Mouse (Mus musculus): ENCODE data around the gene Taok1. TPM values are rescaled to one million over a fixed set of nuclear protein-coding genes. Genes with fewer than 3 reads are reported as not detected.
A peak's percentile ranks its signal among the peaks of the same experiment; 100 is the strongest.

Taok1 gene
- polyA plus RNA-seq, 1 experiment from 2014 or later, result 37.5 TPM

- WGBS, result 4% methylated on average over 6 of the region's 6 CpGs
- Histone ChIP-seq H3K4me1 (ENCODE audit: control insufficient read depth, insufficient read depth, low read length) (peaks cover 19% of the 10 kb centered on the region), H3K9ac (replicated peaks; ENCODE audit: low read length) (peak overlapping the region; percentile 99), H3K36me3 (ENCODE audit: control insufficient read depth, insufficient read depth, low read length) (no peaks in the 10 kb centered on the region), H3K27me3 (ENCODE audit: control insufficient read depth, insufficient read depth, low read length) (no peaks in the 10 kb centered on the region), H3K27ac (replicated peaks; ENCODE audit: low read depth, low read length) (peak overlapping the region; percentile 98), H3K9me3 (ENCODE audit: control insufficient read depth, low read length) (no peaks in the 10 kb centered on the region), H3K4me2 (ENCODE audit: low read length) (peak overlapping the region; percentile 79), H3K4me3 (replicated peaks; ENCODE audit: low read depth, low read length) (peak overlapping the region; percentile 98)
- DNase-seq, result peak; percentile 42
- ATAC-seq (ENCODE audit: low FRiP score, low TSS enrichment), result no peak
These were observed 1.2 kb downstream of the Taok1 start for GRCm38 (mm10) chr11:77606469-77606834.

GRCm38 (mm10) chr11:77597266-77597665, 10.3 kb downstream of the Taok1 start:
- Histone ChIP-seq H3K9me3 (ENCODE audit: control insufficient read depth, low read length) (no peaks in the 10 kb centered on the region), H3K9ac (replicated peaks; ENCODE audit: low read length) (no peak overlapping the region), H3K27ac (replicated peaks; ENCODE audit: low read depth, low read length) (no peak overlapping the region), H3K4me3 (replicated peaks; ENCODE audit: low read depth, low read length) (no peak overlapping the region), H3K4me2 (ENCODE audit: low read length) (no peak overlapping the region), H3K4me1 (ENCODE audit: control insufficient read depth, insufficient read depth, low read length) (no peaks in the 10 kb centered on the region), H3K36me3 (ENCODE audit: control insufficient read depth, insufficient read depth, low read length) (peaks cover 7% of the 10 kb centered on the region; the same call in 1 of the 2 replicates), H3K27me3 (ENCODE audit: control insufficient read depth, insufficient read depth, low read length) (no peaks in the 10 kb centered on the region)
- DNase-seq (no peak), ATAC-seq (ENCODE audit: low FRiP score, low TSS enrichment) (no peak)

- no peaks in the 10 kb centered on the region for H3K9me3 ChIP-seq (ENCODE audit: control insufficient read depth, low read length)
- no peaks in the 10 kb centered on the region for H3K27me3 ChIP-seq (ENCODE audit: control insufficient read depth, insufficient read depth, low read length)
- no peak overlapping the region for H3K4me2 ChIP-seq (ENCODE audit: low read length)
- no peaks in the 10 kb centered on the region for H3K36me3 ChIP-seq (ENCODE audit: control insufficient read depth, insufficient read depth, low read length)
- WGBS, result 94% methylated on average over 2 of the region's 2 CpGs
- H3K4me1 ChIP-seq (ENCODE audit: control insufficient read depth, insufficient read depth, low read length), result no peaks in the 10 kb centered on the region
- no peak for DNase-seq
- no peak for ATAC-seq (ENCODE audit: low FRiP score, low TSS enrichment)
- no peak overlapping the region for H3K4me3 ChIP-seq (replicated peaks; ENCODE audit: low read depth, low read length)
- H3K27ac ChIP-seq (replicated peaks; ENCODE audit: low read depth, low read length), result no peak overlapping the region
- H3K9ac ChIP-seq (replicated peaks; ENCODE audit: low read length), result no peak overlapping the region
These were observed 16.2 kb downstream of the Taok1 start for GRCm38 (mm10) chr11:77591388-77591787.

- no peak for ATAC-seq (ENCODE audit: low FRiP score, low TSS enrichment)
- H3K4me1 ChIP-seq (ENCODE audit: control insufficient read depth, insufficient read depth, low read length), result no peaks in the 10 kb centered on the region
- no peak overlapping the region for H3K4me2 ChIP-seq (ENCODE audit: low read length)
- no peaks in the 10 kb centered on the region for H3K9me3 ChIP-seq (ENCODE audit: control insufficient read depth, low read length)
- H3K27ac ChIP-seq (replicated peaks; ENCODE audit: low read depth, low read length), result no peak overlapping the region
- no peak for DNase-seq
- no peak overlapping the region for H3K9ac ChIP-seq (replicated peaks; ENCODE audit: low read length)
- WGBS, result 100% methylated on average over 2 of the region's 2 CpGs
- no peak overlapping the region for H3K4me3 ChIP-seq (replicated peaks; ENCODE audit: low read depth, low read length)
- H3K36me3 ChIP-seq (ENCODE audit: control insufficient read depth, insufficient read depth, low read length), result 0 out of 2 replicates have a peak, but pooled peaks cover 1% of the 10 kb centered on the region
- no peaks in the 10 kb centered on the region for H3K27me3 ChIP-seq (ENCODE audit: control insufficient read depth, insufficient read depth, low read length)
These were observed 16.8 kb downstream of the Taok1 start for GRCm38 (mm10) chr11:77590801-77591200.

- Histone ChIP-seq H3K27me3 (ENCODE audit: control insufficient read depth, insufficient read depth, low read length) (no peaks in the 10 kb centered on the region), H3K36me3 (ENCODE audit: control insufficient read depth, insufficient read depth, low read length) (peaks cover 44% of the 10 kb centered on the region), H3K27ac (replicated peaks; ENCODE audit: low read depth, low read length) (no peak overlapping the region), H3K4me1 (ENCODE audit: control insufficient read depth, insufficient read depth, low read length) (no peaks in the 10 kb centered on the region), H3K4me2 (ENCODE audit: low read length) (no peak overlapping the region), H3K9ac (replicated peaks; ENCODE audit: low read length) (no peak overlapping the region), H3K9me3 (ENCODE audit: control insufficient read depth, low read length) (no peaks in the 10 kb centered on the region), H3K4me3 (replicated peaks; ENCODE audit: low read depth, low read length) (no peak overlapping the region)
- WGBS, result 72% methylated on average over 3 of the region's 3 CpGs
- DNase-seq (no peak), ATAC-seq (ENCODE audit: low FRiP score, low TSS enrichment) (no peak)
These were observed 22.4 kb downstream of the Taok1 start for GRCm38 (mm10) chr11:77585201-77585600.

- no peaks in the 10 kb centered on the region for H3K9me3 ChIP-seq (ENCODE audit: control insufficient read depth, low read length)
- peaks cover 86% of the 10 kb centered on the region for H3K36me3 ChIP-seq (ENCODE audit: control insufficient read depth, insufficient read depth, low read length)
- no peak for ATAC-seq (ENCODE audit: low FRiP score, low TSS enrichment)
- H3K27ac ChIP-seq (replicated peaks; ENCODE audit: low read depth, low read length), result no peak overlapping the region
- no peaks in the 10 kb centered on the region for H3K27me3 ChIP-seq (ENCODE audit: control insufficient read depth, insufficient read depth, low read length)
- no peaks in the 10 kb centered on the region for H3K4me1 ChIP-seq (ENCODE audit: control insufficient read depth, insufficient read depth, low read length)
- no peak for DNase-seq
- no peak overlapping the region for H3K9ac ChIP-seq (replicated peaks; ENCODE audit: low read length)
- no peak overlapping the region for H3K4me3 ChIP-seq (replicated peaks; ENCODE audit: low read depth, low read length)
- no peak overlapping the region for H3K4me2 ChIP-seq (ENCODE audit: low read length)
- 96% methylated on average over 7 of the region's 7 CpGs for WGBS
These were observed 62.4 kb downstream of the Taok1 start for GRCm38 (mm10) chr11:77545261-77545660.

GRCm38 (mm10) chr11:77532202-77532846, 75.3 kb downstream of the Taok1 start:
- no peaks in the 10 kb centered on the region for H3K9me3 ChIP-seq (ENCODE audit: control insufficient read depth, low read length)
- H3K27me3 ChIP-seq (ENCODE audit: control insufficient read depth, insufficient read depth, low read length), result no peaks in the 10 kb centered on the region
- H3K9ac ChIP-seq (replicated peaks; ENCODE audit: low read length), result no peak overlapping the region
- 94% methylated on average over 4 of the region's 4 CpGs for WGBS
- peaks cover 22% of the 10 kb centered on the region for H3K36me3 ChIP-seq (ENCODE audit: control insufficient read depth, insufficient read depth, low read length)
- ATAC-seq (ENCODE audit: low FRiP score, low TSS enrichment), result no peak
- no peak for DNase-seq
- no peak overlapping the region for H3K4me3 ChIP-seq (replicated peaks; ENCODE audit: low read depth, low read length)
- H3K4me2 ChIP-seq (ENCODE audit: low read length), result no peak overlapping the region
- no peaks in the 10 kb centered on the region for H3K4me1 ChIP-seq (ENCODE audit: control insufficient read depth, insufficient read depth, low read length)
- no peak overlapping the region for H3K27ac ChIP-seq (replicated peaks; ENCODE audit: low read depth, low read length)

GRCm38 (mm10) chr11:77530862-77531261, 76.8 kb downstream of the Taok1 start:
- Histone ChIP-seq H3K9me3 (ENCODE audit: control insufficient read depth, low read length) (no peaks in the 10 kb centered on the region), H3K4me2 (ENCODE audit: low read length) (no peak overlapping the region), H3K9ac (replicated peaks; ENCODE audit: low read length) (no peak overlapping the region), H3K27ac (replicated peaks; ENCODE audit: low read depth, low read length) (no peak overlapping the region), H3K36me3 (ENCODE audit: control insufficient read depth, insufficient read depth, low read length) (peaks cover 12% of the 10 kb centered on the region; the same call in 1 of the 2 replicates), H3K4me1 (ENCODE audit: control insufficient read depth, insufficient read depth, low read length) (no peaks in the 10 kb centered on the region), H3K27me3 (ENCODE audit: control insufficient read depth, insufficient read depth, low read length) (no peaks in the 10 kb centered on the region), H3K4me3 (replicated peaks; ENCODE audit: low read depth, low read length) (no peak overlapping the region)
- DNase-seq (no peak), ATAC-seq (ENCODE audit: low FRiP score, low TSS enrichment) (no peak)
- WGBS, result 93% methylated on average over 2 of the region's 2 CpGs

- Histone ChIP-seq H3K4me1 (ENCODE audit: control insufficient read depth, insufficient read depth, low read length) (no peaks in the 10 kb centered on the region), H3K36me3 (ENCODE audit: control insufficient read depth, insufficient read depth, low read length) (0 out of 2 replicates have a peak, but pooled peaks cover 5% of the 10 kb centered on the region), H3K27ac (replicated peaks; ENCODE audit: low read depth, low read length) (no peak overlapping the region), H3K4me3 (replicated peaks; ENCODE audit: low read depth, low read length) (no peak overlapping the region), H3K9me3 (ENCODE audit: control insufficient read depth, low read length) (no peaks in the 10 kb centered on the region), H3K4me2 (ENCODE audit: low read length) (no peak overlapping the region), H3K27me3 (ENCODE audit: control insufficient read depth, insufficient read depth, low read length) (no peaks in the 10 kb centered on the region), H3K9ac (replicated peaks; ENCODE audit: low read length) (no peak overlapping the region)
- DNase-seq (no peak), ATAC-seq (ENCODE audit: low FRiP score, low TSS enrichment) (no peak)
- 92% methylated on average over 3 of the region's 3 CpGs for WGBS
These were observed 78.0 kb downstream of the Taok1 start for GRCm38 (mm10) chr11:77529644-77530043.

Data from midbrain, embryonic 14.5 days (tissue).